ENCODE assay signal across 8 mouse cellular contexts in the genomic region with DNA sequence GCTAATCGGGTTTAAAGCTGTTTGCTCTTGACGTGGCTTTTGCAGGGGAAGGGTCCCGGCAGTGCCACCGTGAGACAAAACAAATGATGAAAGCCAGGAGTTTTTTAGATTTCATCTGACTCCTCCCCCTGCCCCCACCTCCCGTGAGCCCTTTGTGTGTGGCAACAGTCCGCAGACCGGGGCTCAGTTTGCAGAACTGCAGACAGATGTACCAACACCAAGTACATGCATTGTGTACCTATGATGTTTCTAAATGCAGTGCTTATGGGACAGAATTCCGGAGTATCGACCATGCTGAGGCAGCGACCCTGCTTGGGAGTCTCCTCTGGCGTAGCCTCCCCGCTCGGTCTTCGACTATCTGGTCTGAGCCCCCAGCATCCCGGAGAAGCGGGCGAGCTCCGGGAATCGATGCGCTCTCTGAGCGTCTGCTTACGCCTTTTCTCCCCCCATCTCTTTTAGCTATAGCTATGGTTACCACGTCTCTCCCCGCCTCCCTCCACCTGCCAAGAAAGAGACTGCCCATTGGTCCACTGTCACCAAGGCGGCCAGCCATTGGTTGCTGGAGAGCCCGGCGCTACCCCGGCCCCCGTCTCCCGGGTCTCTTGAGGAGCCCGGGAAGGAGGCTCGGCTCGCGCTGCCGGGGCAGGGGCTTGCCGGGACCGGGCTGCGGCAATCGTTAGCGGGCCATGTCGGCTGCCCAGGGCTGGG. TPM values are rescaled to one million over a fixed set of nuclear protein-coding genes. Genes with fewer than 3 reads are reported as not detected.
DNase-seq lines count a peak whose midpoint lies in the region; ATAC-seq and TF ChIP-seq lines count a peak whose summit lies in the region.

Gene Klhdc10, plus strand, starts transcription at position 561 of the 708 bp plus-strand sequence.

- WGBS in bone marrow, adult 2 months = under 1% methylated on average over 41 of the region's 41 CpGs
- under 1% methylated on average over 41 of the region's 41 CpGs for WGBS in embryonic facial prominence, embryonic 15.5 days
- WGBS in limb, embryonic 14.5 days = under 1% methylated on average over 40 of the region's 41 CpGs
- under 1% methylated on average over 41 of the region's 41 CpGs for WGBS in midbrain, postnatal 0 days

- no peaks in the 10 kb centered on the region for H3K9me3 ChIP-seq in embryonic facial prominence, embryonic 15.5 days (replicated peaks)
- no peaks in the 10 kb centered on the region for H3K9me3 ChIP-seq in limb, embryonic 14.5 days (ENCODE audit: control insufficient read depth, low read length)
- H3K9me3 ChIP-seq in midbrain, postnatal 0 days (ENCODE audit: low read length) = no peaks in the 10 kb centered on the region

- peak; percentile 38; the same call in 1 of the 2 replicates for TF ChIP-seq POLR2A in bone marrow, adult 2 months (IDR thresholded peaks at IDR 0.05; ENCODE audit: borderline replicate concordance, control insufficient read depth, low read depth, low read length)
- TF ChIP-seq POLR2A in limb, embryonic 14.5 days (IDR thresholded peaks at IDR 0.05; ENCODE audit: borderline replicate concordance, extremely low read depth, insufficient read depth, insufficient read length) = peak; percentile 93; the same call in 1 of the 2 replicates

- peak within 1 kb of the TSS; percentile 91 for H3K4me3 ChIP-seq in bone marrow, adult 2 months (replicated peaks; ENCODE audit: control insufficient read depth, low read depth, low read length)
- H3K4me3 ChIP-seq in embryonic facial prominence, embryonic 15.5 days (replicated peaks) = peak within 1 kb of the TSS; percentile 99
- peak within 1 kb of the TSS; percentile 98 for H3K4me3 ChIP-seq in limb, embryonic 14.5 days (replicated peaks; ENCODE audit: low read length)
- peak within 1 kb of the TSS; percentile 98 for H3K4me3 ChIP-seq in midbrain, postnatal 0 days (ENCODE audit: low read depth, low read length)

- TF ChIP-seq CTCF in bone marrow, adult 2 months (IDR thresholded peaks at IDR 0.05; ENCODE audit: control insufficient read depth, insufficient read depth, low read length) = no peak
- 0 out of 2 replicates have a peak, but pooled peaks have one; percentile 18 for TF ChIP-seq CTCF in midbrain, postnatal 0 days (IDR thresholded peaks at IDR 0.05)

- peak within 1 kb of the TSS; percentile 87 for H3K9ac ChIP-seq in embryonic facial prominence, embryonic 15.5 days
- peak within 1 kb of the TSS; percentile 94 for H3K9ac ChIP-seq in limb, embryonic 14.5 days (ENCODE audit: low read depth, low read length, severe bottlenecking)
- H3K9ac ChIP-seq in midbrain, postnatal 0 days (replicated peaks; ENCODE audit: low read length, poor library complexity, severe bottlenecking) = peak within 1 kb of the TSS; percentile 90

- peak within 1 kb of the TSS; percentile 89 for H3K27ac ChIP-seq in bone marrow, adult 2 months (ENCODE audit: control insufficient read depth, insufficient read depth, low read depth, low read length, poor library complexity)
- H3K27ac ChIP-seq in embryonic facial prominence, embryonic 15.5 days (replicated peaks) = peak within 1 kb of the TSS; percentile 99
- peak within 1 kb of the TSS; percentile 97 for H3K27ac ChIP-seq in limb, embryonic 14.5 days (replicated peaks; ENCODE audit: low read depth, low read length)
- peak within 1 kb of the TSS; percentile 95 for H3K27ac ChIP-seq in midbrain, postnatal 0 days (ENCODE audit: low read depth, low read length)

- no peaks in the 10 kb centered on the region for H3K27me3 ChIP-seq in embryonic facial prominence, embryonic 15.5 days
- no peaks in the 10 kb centered on the region for H3K27me3 ChIP-seq in limb, embryonic 14.5 days (ENCODE audit: control insufficient read depth, insufficient read depth, low read length)
- H3K27me3 ChIP-seq in midbrain, postnatal 0 days (ENCODE audit: insufficient read depth, low read length) = no peaks in the 10 kb centered on the region

- peak within 1 kb of the TSS; percentile 46 for H3K4me2 ChIP-seq in embryonic facial prominence, embryonic 15.5 days (replicated peaks)
- H3K4me2 ChIP-seq in limb, embryonic 14.5 days (replicated peaks; ENCODE audit: low read depth, low read length, severe bottlenecking) = peak within 1 kb of the TSS; percentile 59
- H3K4me2 ChIP-seq in midbrain, postnatal 0 days (ENCODE audit: low read depth, low read length, poor library complexity, severe bottlenecking) = peak within 1 kb of the TSS; percentile 54

- H3K36me3 ChIP-seq in embryonic facial prominence, embryonic 15.5 days = no peaks in the 10 kb centered on the region
- no peaks in the 10 kb centered on the region for H3K36me3 ChIP-seq in limb, embryonic 14.5 days (ENCODE audit: control insufficient read depth, insufficient read depth, low read length)
- H3K36me3 ChIP-seq in midbrain, postnatal 0 days (ENCODE audit: insufficient read depth, low read length) = no peaks in the 10 kb centered on the region

- peak; percentile 99 for ATAC-seq in embryonic facial prominence, embryonic 15.5 days (ENCODE audit: insufficient number of reproducible peaks, low FRiP score, low TSS enrichment, low read depth)
- peak; percentile 99 for ATAC-seq in limb, embryonic 14.5 days (ENCODE audit: low FRiP score, low read depth)
- peak; percentile 99 for ATAC-seq in midbrain, postnatal 0 days (ENCODE audit: low FRiP score)

- peak; percentile 99 for DNase-seq in 416B (ENCODE audit: low read depth)
- DNase-seq in heart, adult 8-10 months (ENCODE audit: low spot score) = peak; percentile 100
- DNase-seq in kidney, adult 9 months = peak; percentile 100
- peak; percentile 98 for DNase-seq in limb, embryonic 14.5 days (ENCODE audit: low spot score)
- peak; percentile 99 for DNase-seq in midbrain, postnatal 0 days (ENCODE audit: low spot score)
- DNase-seq in spleen, postnatal 14 days (ENCODE audit: low spot score in 2 of 2) = peak; percentile 98 to 99

- H3K4me1 ChIP-seq in bone marrow, adult 2 months (ENCODE audit: control insufficient read depth, insufficient read depth, low read length) = no peaks in the 10 kb centered on the region; the same call in 1 of the 2 replicates
- H3K4me1 ChIP-seq in embryonic facial prominence, embryonic 15.5 days = peaks cover 5% of the 10 kb centered on the region; the same call in 1 of the 2 replicates
- H3K4me1 ChIP-seq in limb, embryonic 14.5 days (ENCODE audit: control insufficient read depth, insufficient read depth, low read length) = peaks cover 9% of the 10 kb centered on the region
- no peaks in the 10 kb centered on the region for H3K4me1 ChIP-seq in midbrain, postnatal 0 days (ENCODE audit: insufficient read depth, low read length)

RNA-seq across cellular contexts. Expression of gene Klhdc10, which starts in this region (rescaled TPM):
- polyA plus RNA-seq in bone marrow, adult 2 months (2011; ENCODE audit: insufficient read depth, insufficient read length, low replicate concordance, missing spikeins) = 8.6 and 15.5 TPM in 2 replicates
- polyA plus RNA-seq in embryonic facial prominence, embryonic 15.5 days (2015; fragmentation: Nextera tagmentation; extraction: Ambion mirVana) = 24.3 and 26.1 TPM in 2 replicates
- 10 to 100 TPM; 45.4 to 55.7 (median 50.9) TPM for total RNA-seq in heart, adult 8-10 months (2022)
- polyA plus RNA-seq in limb, embryonic 14.5 days (2012; rRNA removed) = 106 and 110 TPM in 2 replicates
- polyA plus RNA-seq in limb, embryonic 14.5 days (2014; fragmentation: Nextera tagmentation; extraction: Ambion mirVana) = 39.3 and 42.0 TPM in 2 replicates
- total RNA-seq in midbrain, postnatal 0 days (2014; rRNA removed) = 116 and 139 TPM in 2 replicates
- 23.8 and 28.5 TPM in 2 replicates for polyA plus RNA-seq in midbrain, postnatal 0 days (2015; fragmentation: Nextera tagmentation; extraction: Ambion mirVana)

Comparison
In these comparisons a context has a peak if more than half of its experiments do, and no peak if none do; other contexts are left out.
1. Peak in every context shown above with its lines: DNase-seq, ATAC-seq, H3K4me3 ChIP-seq and H3K27ac ChIP-seq.